Mouse (Mus musculus) liver, embryonic 14.5 days (tissue): ENCODE results near the gene Tbc1d13. TPM values are rescaled to one million over a fixed set of nuclear protein-coding genes. Genes with fewer than 3 reads are reported as not detected.

Experiments
- ATAC-seq: fragments of 200-750 bp; cut with Nextera tagmentation; 2 replicates; pipeline ENCODE4 v1.8.0; 2017; ENCODE audit warnings: moderate number of reproducible peaks, mild to moderate bottlenecking, moderate library complexity; ENCODE audit not compliant: insufficient read depth
- DNase-seq, 3 experiments: peaks; one replicate each; pipeline ENCODE4 v3.0.0-alpha.2; 2012 to 2013; ENCODE audit warnings: low read depth in 3 of 3, low spot score in 3 of 3
- H3K27ac ChIP-seq: fragments of 300-500 bp; sonication (generic); 2 replicates; pipeline ENCODE4 v1.5.1; 2014; ENCODE audit warnings: moderate library complexity, mild to moderate bottlenecking, control low read depth, inconsistent platforms
- H3K27me3 ChIP-seq: fragments of 300-500 bp; sonication (generic); 2 replicates; pipeline ENCODE4 v1.6.1; 2014; ENCODE audit warnings: mild to moderate bottlenecking, low read length, moderate library complexity; ENCODE audit not compliant: control insufficient read depth, insufficient read depth
- H3K36me3 ChIP-seq: fragments of 300-500 bp; sonication (generic); replicated peaks from 2 replicates; pipeline ENCODE4 v1.6.1; 2014; ENCODE audit warnings: low read depth; ENCODE audit not compliant: control insufficient read depth, insufficient read depth
- H3K4me1 ChIP-seq, 2 experiments: fragments of 200-500 bp in 1 of 2; fragments of 300-500 bp in 1 of 2; sonication (generic) in 1 of 2; replicated peaks; 2 replicates each; pipeline ENCODE4 v1.6.1; 2012 to 2014; ENCODE audit warnings: antibody characterized with exemption in 1 of 2, inconsistent platforms in 1 of 2, low read length in 1 of 2; ENCODE audit not compliant: control insufficient read depth in 2 of 2, insufficient read depth in 2 of 2
- H3K4me2 ChIP-seq: fragments of 300-500 bp; sonication (generic); 2 replicates; pipeline ENCODE4 v1.6.1; 2014; ENCODE audit warnings: low read depth, mild to moderate bottlenecking, control low read depth, moderate library complexity
- H3K4me3 ChIP-seq, 2 experiments: fragments of 200-500 bp in 1 of 2; fragments of 300-500 bp in 1 of 2; sonication (generic) in 1 of 2; 2 replicates each; pipeline ENCODE4 v1.5.1; 2012 to 2014; ENCODE audit warnings: low read depth in 2 of 2, low read length in 2 of 2, mild to moderate bottlenecking in 2 of 2, control low read depth in 1 of 2, inconsistent platforms in 1 of 2, moderate library complexity in 1 of 2; ENCODE audit not compliant: insufficient read depth in 1 of 2
- H3K9ac ChIP-seq: fragments of 300-500 bp; sonication (generic); replicated peaks from 2 replicates; pipeline ENCODE4 v1.6.1; 2014; ENCODE audit warnings: mild to moderate bottlenecking, control low read depth, moderate library complexity
- H3K9me3 ChIP-seq: fragments of 300-500 bp; sonication (generic); 2 replicates; pipeline ENCODE4 v1.6.1; 2016; ENCODE audit warnings: low read length, mixed read lengths; ENCODE audit not compliant: control insufficient read depth
- CTCF ChIP-seq: IDR thresholded peaks from 2 replicates; pipeline ENCODE4 v1.5.1; 2016; ENCODE audit warnings: antibody characterized with exemption, low read depth, control low read depth
- EP300 ChIP-seq: IDR thresholded peaks from 2 replicates; pipeline ENCODE4 v1.6.1; 2016; ENCODE audit warnings: antibody characterized with exemption, low read depth
- WGBS: fragments of 180-500 bp; shearing (Covaris S2); extraction: QIAGEN DNeasy Blood & Tissue Kit; methylation state at CpG from one replicate; pipeline ENCODE4 v1.1.7; 2014; ENCODE audit not compliant: insufficient replicate concordance; 5-methylcytosine and 5-hydroxymethylcytosine counted together
- polyA plus RNA-seq, 2 experiments: library from polyadenylated mRNA; depleted of rRNA in 1 of 2; stranded (reverse) in 1 of 2; unstranded in 1 of 2; fragments of >200 nt; fragmentation: Nextera tagmentation in 1 of 2; extraction: Ambion mirVana in 1 of 2; gene quantifications; 2 replicates each; pipeline versions ENCODE4 v1.2.1 to v1.2.3; 2012 to 2014

Gene Tbc1d13
- polyA plus RNA-seq, 2 experiments = 3.9 to 11.3 TPM

GRCm38 (mm10) chr2:30183721-30184120 is 50.2 kb downstream of the Tbc1d13 start:
- H3K27ac ChIP-seq = no peak overlapping the region
- H3K4me2 ChIP-seq = no peak overlapping the region
- ATAC-seq (no peak), DNase-seq (no peak)
- WGBS = 60% methylated on average over 3 of the region's 3 CpGs
- no peaks in the 10 kb centered on the region for H3K27me3 ChIP-seq
- H3K4me3 ChIP-seq = no peak overlapping the region
- H3K36me3 ChIP-seq = no peaks in the 10 kb centered on the region
- TF ChIP-seq CTCF (no peak), EP300 (no peak)
- H3K9ac ChIP-seq = no peak overlapping the region
- peaks cover 12 to 22% of the 10 kb centered on the region in 2 experiments for H3K4me1 ChIP-seq
- H3K9me3 ChIP-seq = no peaks in the 10 kb centered on the region

GRCm38 (mm10) chr2:30185276-30185675 is 51.7 kb downstream of the Tbc1d13 start:
- Histone ChIP-seq H3K4me1 (peaks cover 12 to 22% of the 10 kb centered on the region in 2 experiments), H3K9ac (no peak overlapping the region), H3K4me3 (no peak overlapping the region), H3K36me3 (no peaks in the 10 kb centered on the region), H3K27me3 (no peaks in the 10 kb centered on the region), H3K9me3 (no peaks in the 10 kb centered on the region), H3K27ac (peak overlapping the region; percentile 58), H3K4me2 (peak overlapping the region; percentile 35)
- ATAC-seq = peak; percentile 96
- peak; percentile 49 to 67 (median 66) for DNase-seq
- WGBS = 36% methylated on average over 6 of the region's 6 CpGs
- TF ChIP-seq CTCF (no peak; the same call in 1 of the 2 replicates), EP300 (peak; percentile 67)

DNA sequence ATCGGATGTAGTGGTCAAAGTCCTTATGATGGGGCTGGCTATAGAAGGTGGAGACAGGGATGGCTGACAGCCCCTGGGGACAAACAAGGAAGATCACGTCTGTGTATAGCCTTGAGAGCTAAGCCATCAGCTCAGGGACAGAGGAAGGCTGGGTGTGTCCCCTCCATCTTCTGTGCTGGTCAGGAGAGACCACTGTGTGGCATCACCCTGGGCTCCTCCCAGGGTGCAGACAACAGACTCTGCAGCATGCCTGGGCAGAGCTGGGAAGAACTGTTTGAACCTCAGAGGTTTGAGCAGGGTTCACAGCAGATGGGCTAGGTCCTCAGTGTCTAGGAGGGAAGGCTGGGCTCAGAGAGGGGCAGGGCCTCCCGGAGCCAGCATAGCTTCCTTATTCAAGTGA is 52.1 kb downstream of the Tbc1d13 start:
- no peaks in the 10 kb centered on the region for H3K36me3 ChIP-seq
- H3K4me1 ChIP-seq = peaks cover 12 to 22% of the 10 kb centered on the region in 2 experiments
- no peaks in the 10 kb centered on the region for H3K27me3 ChIP-seq
- no peak for TF ChIP-seq CTCF
- TF ChIP-seq EP300 = no peak
- 44% methylated on average over 3 of the region's 3 CpGs for WGBS
- H3K9me3 ChIP-seq = no peaks in the 10 kb centered on the region
- no peak for DNase-seq
- H3K4me2 ChIP-seq = peak overlapping the region; percentile 11
- H3K4me3 ChIP-seq = no peak overlapping the region
- H3K9ac ChIP-seq = no peak overlapping the region
- H3K27ac ChIP-seq = peak overlapping the region; percentile 47
- peak; percentile 59; the same call in 1 of the 2 replicates for ATAC-seq

- Histone ChIP-seq H3K36me3 (no peaks in the 10 kb centered on the region), H3K27me3 (no peaks in the 10 kb centered on the region), H3K9me3 (no peaks in the 10 kb centered on the region), H3K27ac (no peak overlapping the region), H3K9ac (no peak overlapping the region; the same call in 1 of the 2 replicates), H3K4me1 (no peaks in the 10 kb centered on the region), H3K4me3 (no peak overlapping the region), H3K4me2 (no peak overlapping the region)
- 62% methylated on average over 12 of the region's 12 CpGs for WGBS
- ATAC-seq (no peak), DNase-seq (no peak)
- TF ChIP-seq EP300 (no peak), CTCF (no peak)
Measured at GRCm38 (mm10) chr2:30191790-30192580, 58.4 kb downstream of the Tbc1d13 start.

- ATAC-seq (no peak), DNase-seq (no peak)
- Histone ChIP-seq H3K4me2 (no peak overlapping the region), H3K9ac (no peak overlapping the region), H3K27ac (no peak overlapping the region), H3K9me3 (no peaks in the 10 kb centered on the region), H3K27me3 (no peaks in the 10 kb centered on the region), H3K4me3 (no peak overlapping the region), H3K4me1 (peaks cover 0 to 8% of the 10 kb centered on the region in 2 experiments; a peak in 2 of 4 replicates), H3K36me3 (no peaks in the 10 kb centered on the region)
- TF ChIP-seq EP300 (no peak), CTCF (no peak)
- 74% methylated on average over 3 of the region's 3 CpGs for WGBS
Measured at GRCm38 (mm10) chr2:30194656-30195055, 61.1 kb downstream of the Tbc1d13 start.
